In genomic region chr10:75666451-75667030, GRCm38 (mm10) we compare ENCODE assay signal across 8 mouse cellular contexts. TPM values are rescaled to one million over a fixed set of nuclear protein-coding genes. Genes with fewer than 3 reads are reported as not detected.
DNase-seq lines count a peak whose midpoint lies in the region; ATAC-seq lines count a peak whose summit lies in the region.

No protein-coding gene starts in this region.

- H3K27me3 ChIP-seq in heart, embryonic 10.5 days (ENCODE audit: insufficient read depth, poor library complexity, severe bottlenecking), result peaks cover 31% of the 10 kb centered on the region
- peaks cover 29% of the 10 kb centered on the region for H3K27me3 ChIP-seq in hindbrain, embryonic 13.5 days
- peaks cover 5% of the 10 kb centered on the region for H3K27me3 ChIP-seq in midbrain, embryonic 16.5 days (ENCODE audit: control insufficient read depth, insufficient read depth, low read depth, low read length)

- peaks cover 14% of the 10 kb centered on the region for H3K4me1 ChIP-seq in heart, embryonic 10.5 days
- H3K4me1 ChIP-seq in hindbrain, embryonic 13.5 days (replicated peaks), result peaks cover 45% of the 10 kb centered on the region
- peaks cover 18% of the 10 kb centered on the region for H3K4me1 ChIP-seq in midbrain, embryonic 16.5 days (ENCODE audit: control insufficient read depth, insufficient read depth, low read length)

- peak overlapping the region; percentile 81 for H3K27ac ChIP-seq in heart, embryonic 10.5 days
- H3K27ac ChIP-seq in hindbrain, embryonic 13.5 days, result peak overlapping the region; percentile 78
- peak overlapping the region; percentile 74 for H3K27ac ChIP-seq in midbrain, embryonic 16.5 days (ENCODE audit: low read length)

- peak overlapping the region; percentile 79 for H3K9ac ChIP-seq in hindbrain, embryonic 13.5 days
- peak overlapping the region; percentile 68 for H3K9ac ChIP-seq in midbrain, embryonic 16.5 days (ENCODE audit: low read depth, low read length)

- DNase-seq in heart, embryonic 10.5 days (ENCODE audit: low spot score), result no peak
- DNase-seq in heart, postnatal 4 days, result no peak
- DNase-seq in right cerebral cortex, postnatal 25 days, result peak; percentile 44
- DNase-seq in right cerebral cortex, postnatal 10 days (ENCODE audit: low spot score in 2 of 2), result no peak
- no peak for DNase-seq in adrenal gland, adult 2 months
- DNase-seq in kidney, postnatal 14 days, result no peak

- peaks cover 54% of the 10 kb centered on the region for H3K36me3 ChIP-seq in heart, embryonic 10.5 days
- peaks cover 47% of the 10 kb centered on the region for H3K36me3 ChIP-seq in hindbrain, embryonic 13.5 days
- H3K36me3 ChIP-seq in midbrain, embryonic 16.5 days (ENCODE audit: control insufficient read depth, insufficient read depth, low read length), result peaks cover 6% of the 10 kb centered on the region

- no peaks in the 10 kb centered on the region for H3K9me3 ChIP-seq in heart, embryonic 10.5 days
- no peaks in the 10 kb centered on the region for H3K9me3 ChIP-seq in hindbrain, embryonic 13.5 days
- H3K9me3 ChIP-seq in midbrain, embryonic 16.5 days (replicated peaks; ENCODE audit: control insufficient read depth, low read length, poor library complexity, severe bottlenecking), result no peaks in the 10 kb centered on the region

- WGBS in heart, embryonic 10.5 days, result 52% methylated on average over 4 of the region's 4 CpGs
- 22% methylated on average over 4 of the region's 4 CpGs for WGBS in hindbrain, embryonic 13.5 days
- 32% methylated on average over 4 of the region's 4 CpGs for WGBS in midbrain, embryonic 16.5 days

- ATAC-seq in hindbrain, embryonic 13.5 days (ENCODE audit: low FRiP score), result no peak; the same call in 1 of the 2 replicates
- 0 out of 2 replicates have a peak, but pooled peaks have one; percentile 8 for ATAC-seq in midbrain, embryonic 16.5 days

- H3K4me2 ChIP-seq in hindbrain, embryonic 13.5 days, result peak overlapping the region; percentile 96
- H3K4me2 ChIP-seq in midbrain, embryonic 16.5 days (ENCODE audit: low read length), result peak overlapping the region; percentile 76

- H3K4me3 ChIP-seq in heart, embryonic 10.5 days, result peak overlapping the region; percentile 72
- H3K4me3 ChIP-seq in hindbrain, embryonic 13.5 days, result peak overlapping the region; percentile 52
- peak overlapping the region; percentile 45 for H3K4me3 ChIP-seq in midbrain, embryonic 16.5 days (ENCODE audit: low read depth, low read length)

RNA-seq across cellular contexts. Expression of gene Susd2, which starts 22.7 kb away (rescaled TPM):
- polyA plus RNA-seq in heart, embryonic 10.5 days (2016; fragmentation: Nextera tagmentation; extraction: Ambion mirVana), result 1.3 and 1.4 TPM in 2 replicates
- 1 to 10 TPM; 4.7 to 4.9 TPM for total RNA-seq in heart, postnatal 4 days (2021)
- 3.8 and 4.0 TPM in 2 replicates for polyA plus RNA-seq in hindbrain, embryonic 13.5 days (2015; fragmentation: Nextera tagmentation; extraction: Ambion mirVana)
- polyA plus RNA-seq in midbrain, embryonic 16.5 days (2015; fragmentation: Nextera tagmentation; extraction: Ambion mirVana), result 3.1 and 4.9 TPM in 2 replicates
- 10 to 100 TPM; 10.7 to 13.5 TPM for total RNA-seq in adrenal gland, adult 2 months (2021)
- polyA plus RNA-seq in adrenal gland, adult 2 months (2012; rRNA removed), result 23.3 and 31.3 TPM in 2 replicates
